Mouse (Mus musculus) lung, embryonic 15.5 days (tissue): Measurements from ENCODE around the gene Kat5. TPM values are rescaled to one million over a fixed set of nuclear protein-coding genes. Genes with fewer than 3 reads are reported as not detected.

Experiments
- ATAC-seq: fragments of 200-750 bp; cut with Nextera tagmentation; 2 replicates; pipeline ENCODE4 v1.8.0; 2017; ENCODE audit warnings: moderate number of reproducible peaks, borderline replicate concordance; ENCODE audit not compliant: low FRiP score, low TSS enrichment; ENCODE audit errors: extremely low read depth
- H3K27ac ChIP-seq: fragments of 300-500 bp; sonication (generic); 2 replicates; pipeline ENCODE4 v1.5.1; 2015; ENCODE audit warnings: moderate library complexity, mild to moderate bottlenecking, inconsistent platforms
- H3K27me3 ChIP-seq: fragments of 300-500 bp; sonication (generic); 2 replicates; pipeline ENCODE4 v1.6.1; 2015; ENCODE audit warnings: inconsistent platforms
- H3K36me3 ChIP-seq: fragments of 300-500 bp; sonication (generic); 2 replicates; pipeline ENCODE4 v1.6.1; 2015; ENCODE audit warnings: inconsistent platforms
- H3K4me1 ChIP-seq: fragments of 300-500 bp; sonication (generic); 2 replicates; pipeline ENCODE4 v1.6.1; 2015; ENCODE audit warnings: inconsistent platforms
- H3K4me2 ChIP-seq: fragments of 300-500 bp; sonication (generic); 2 replicates; pipeline ENCODE4 v1.6.1; 2015; ENCODE audit warnings: inconsistent platforms, mild to moderate bottlenecking, moderate library complexity
- H3K4me3 ChIP-seq: fragments of 300-500 bp; sonication (generic); 2 replicates; pipeline ENCODE4 v1.5.1; 2015; ENCODE audit warnings: mild to moderate bottlenecking, inconsistent platforms
- H3K9ac ChIP-seq: fragments of 300-500 bp; sonication (generic); 2 replicates; pipeline ENCODE4 v1.6.1; 2015; ENCODE audit warnings: inconsistent platforms
- H3K9me3 ChIP-seq: fragments of 300-500 bp; sonication (generic); 2 replicates; pipeline ENCODE4 v1.6.1; 2016; ENCODE audit warnings: inconsistent platforms
- WGBS: fragments of 180-500 bp; shearing (Covaris S2); methylation state at CpG from one replicate; pipeline ENCODE4 v1.1.7; 2015; 5-methylcytosine and 5-hydroxymethylcytosine counted together
- polyA plus RNA-seq: library from polyadenylated mRNA; unstranded; fragments of >200 nt; fragmentation: Nextera tagmentation; extraction: Ambion mirVana; gene quantifications from 2 replicates; pipeline ENCODE4 v1.2.1, GENCODE M21; 2015

Gene Kat5
- polyA plus RNA-seq, 1 experiment from 2014 or later, result 51.9 TPM

DNA sequence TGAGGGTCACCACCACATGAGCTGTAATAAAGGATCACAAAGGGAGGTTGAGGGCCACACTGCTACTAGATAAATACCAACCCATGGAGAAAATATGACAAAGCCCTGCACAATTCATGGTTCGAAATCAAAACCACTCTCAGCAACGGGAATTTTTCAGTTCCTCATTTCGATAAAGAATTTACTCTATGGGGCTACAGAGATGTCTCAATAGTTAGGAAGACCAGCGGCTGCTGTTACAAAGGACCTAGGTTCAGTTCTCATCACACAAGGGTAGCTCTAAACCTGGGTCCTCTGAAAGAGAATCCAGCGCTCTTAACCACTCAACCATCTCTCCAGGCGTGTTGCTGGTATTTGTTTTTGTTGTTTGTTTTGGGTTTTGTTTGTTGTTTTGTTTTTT lies 18.1 kb downstream of the Kat5 start:
- Histone ChIP-seq H3K36me3 (no peaks in the 10 kb centered on the region), H3K9me3 (no peaks in the 10 kb centered on the region), H3K27me3 (no peaks in the 10 kb centered on the region), H3K4me1 (no peaks in the 10 kb centered on the region), H3K4me2 (no peak overlapping the region), H3K27ac (no peak overlapping the region), H3K9ac (no peak overlapping the region), H3K4me3 (no peak overlapping the region)
- WGBS, result 85% methylated on average over 6 of the region's 6 CpGs
- ATAC-seq, result no peak

DNA sequence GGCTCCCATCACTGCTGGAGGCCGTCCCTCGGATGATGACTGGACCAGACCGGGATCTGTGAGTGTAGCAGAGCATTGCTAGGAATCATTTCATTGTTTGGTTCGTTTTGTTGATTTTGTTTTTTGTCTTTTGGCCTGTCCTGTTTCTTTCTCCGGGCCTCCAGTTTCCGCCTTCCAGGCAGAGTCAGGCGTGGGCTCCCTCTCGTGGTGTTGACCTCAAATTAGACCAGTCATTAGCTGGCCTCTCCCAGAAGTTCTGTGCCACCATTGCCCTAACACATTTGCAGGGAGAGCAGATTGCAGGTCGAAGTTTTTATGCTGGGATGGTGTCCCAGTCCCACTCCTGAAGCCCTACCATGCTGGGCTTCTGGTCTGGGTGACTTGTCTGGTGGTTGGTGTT lies 20.9 kb downstream of the Kat5 start:
- Histone ChIP-seq H3K9ac (no peak overlapping the region), H3K4me1 (no peaks in the 10 kb centered on the region), H3K27ac (no peak overlapping the region), H3K4me2 (no peak overlapping the region), H3K4me3 (no peak overlapping the region), H3K27me3 (no peaks in the 10 kb centered on the region), H3K9me3 (no peaks in the 10 kb centered on the region), H3K36me3 (no peaks in the 10 kb centered on the region)
- 68% methylated on average over 9 of the region's 9 CpGs for WGBS
- no peak for ATAC-seq

DNA sequence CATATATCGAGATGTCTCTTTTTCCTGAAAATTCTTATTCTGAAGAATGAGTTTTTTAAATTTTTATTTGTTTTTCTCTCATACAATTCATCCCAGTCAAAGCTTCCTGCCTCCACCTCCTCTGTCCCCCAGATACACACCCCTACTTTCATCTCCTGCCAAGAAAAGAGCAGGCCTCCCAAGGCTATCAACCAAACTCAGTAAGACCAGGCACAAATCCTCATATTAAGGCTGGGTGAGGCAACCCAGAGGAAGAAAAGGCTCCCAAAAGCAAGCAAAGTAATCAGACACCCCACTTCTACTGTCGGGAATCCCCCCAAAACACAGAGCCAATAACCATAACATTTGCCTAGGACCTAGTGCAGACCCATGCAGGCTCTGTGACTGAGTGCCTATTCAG lies 28.0 kb downstream of the Kat5 start:
- H3K27ac ChIP-seq, result no peak overlapping the region
- H3K36me3 ChIP-seq, result no peaks in the 10 kb centered on the region
- no peaks in the 10 kb centered on the region for H3K9me3 ChIP-seq
- H3K4me2 ChIP-seq, result no peak overlapping the region
- no peak overlapping the region for H3K4me3 ChIP-seq
- ATAC-seq, result no peak
- WGBS, result 65% methylated on average over 2 of the region's 2 CpGs
- no peaks in the 10 kb centered on the region for H3K27me3 ChIP-seq
- no peaks in the 10 kb centered on the region for H3K4me1 ChIP-seq
- no peak overlapping the region for H3K9ac ChIP-seq

DNA sequence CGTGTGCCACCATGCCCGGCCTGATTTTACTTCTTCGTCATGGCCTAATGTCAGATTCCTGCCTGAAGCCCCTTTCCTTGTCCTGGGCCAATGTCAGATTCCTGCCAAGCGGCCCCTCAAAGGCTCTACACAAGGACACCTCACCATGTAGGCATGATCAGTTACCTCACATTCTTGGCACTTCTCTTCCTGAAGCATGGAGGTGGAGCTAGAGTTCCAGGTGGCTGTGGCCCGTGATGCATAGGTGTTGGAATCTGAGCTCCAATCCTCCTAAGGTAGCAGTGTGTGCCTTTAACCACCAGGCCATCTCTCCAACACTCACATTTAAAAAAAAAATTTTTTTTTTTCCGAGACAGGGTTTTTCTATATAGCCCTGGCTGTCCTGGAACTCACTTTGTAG lies 29.3 kb downstream of the Kat5 start:
- Histone ChIP-seq H3K27me3 (no peaks in the 10 kb centered on the region), H3K27ac (no peak overlapping the region), H3K9me3 (no peaks in the 10 kb centered on the region), H3K36me3 (no peaks in the 10 kb centered on the region), H3K4me3 (no peak overlapping the region), H3K4me1 (no peaks in the 10 kb centered on the region), H3K4me2 (no peak overlapping the region), H3K9ac (no peak overlapping the region)
- no peak for ATAC-seq
- WGBS, result 74% methylated on average over 6 of the region's 6 CpGs

- no peak overlapping the region for H3K9ac ChIP-seq
- WGBS, result 62% methylated on average over 4 of the region's 4 CpGs
- no peak overlapping the region for H3K27ac ChIP-seq
- no peaks in the 10 kb centered on the region for H3K27me3 ChIP-seq
- no peaks in the 10 kb centered on the region for H3K4me1 ChIP-seq
- H3K4me2 ChIP-seq, result no peak overlapping the region
- H3K36me3 ChIP-seq, result no peaks in the 10 kb centered on the region
- H3K9me3 ChIP-seq, result no peaks in the 10 kb centered on the region
- ATAC-seq, result no peak
- no peak overlapping the region for H3K4me3 ChIP-seq
Observed at GRCm38 (mm10) chr19:5579971-5580370, 30.1 kb downstream of the Kat5 start.

- H3K9me3 ChIP-seq, result no peaks in the 10 kb centered on the region
- H3K4me3 ChIP-seq, result no peak overlapping the region
- WGBS, result 90% methylated on average over 1 of the region's 1 CpGs
- no peak for ATAC-seq
- H3K4me1 ChIP-seq, result no peaks in the 10 kb centered on the region
- H3K27ac ChIP-seq, result no peak overlapping the region
- no peak overlapping the region for H3K4me2 ChIP-seq
- peaks cover 2% of the 10 kb centered on the region; the same call in 1 of the 2 replicates for H3K36me3 ChIP-seq
- H3K27me3 ChIP-seq, result no peaks in the 10 kb centered on the region
- H3K9ac ChIP-seq, result no peak overlapping the region
Observed at GRCm38 (mm10) chr19:5575336-5575735, 34.7 kb downstream of the Kat5 start.

DNA sequence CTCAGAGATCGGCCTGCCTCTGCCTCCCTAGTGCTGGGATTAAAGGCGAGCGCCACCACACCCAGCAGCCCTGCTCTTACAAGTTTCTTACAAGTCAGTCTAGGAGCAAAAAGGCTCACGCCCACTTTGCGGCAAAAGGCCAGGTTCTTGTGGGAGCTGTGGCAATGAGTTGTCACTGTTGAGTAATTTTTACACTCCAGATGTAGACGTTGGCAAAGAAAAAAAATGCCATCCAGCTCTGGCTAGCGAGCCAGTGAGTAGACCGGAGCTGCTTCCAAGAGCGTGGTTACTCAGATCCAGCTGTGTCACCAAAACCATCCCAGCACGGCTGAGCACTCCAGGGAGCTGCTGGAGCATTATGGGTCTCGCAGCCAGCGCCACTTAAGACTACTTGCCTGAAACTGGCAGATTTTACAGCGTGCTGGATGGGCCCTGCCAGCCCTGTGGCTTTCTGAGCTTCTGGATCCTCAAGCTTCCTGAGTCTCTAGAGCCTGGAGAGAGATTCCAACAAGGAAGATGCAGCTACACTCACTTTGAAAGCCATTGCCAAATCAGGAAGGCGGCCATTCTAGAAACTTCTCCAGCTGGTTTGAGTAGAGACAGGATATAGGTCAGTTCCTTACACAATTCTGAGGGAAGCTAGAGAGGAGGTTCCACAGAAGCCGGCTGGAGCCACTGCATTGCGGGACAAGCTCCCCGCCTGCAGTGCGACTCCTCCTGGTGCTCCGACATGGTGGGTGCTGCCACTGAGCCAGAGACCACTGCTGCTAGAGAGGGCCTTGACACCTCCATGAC lies 37.5 kb downstream of the Kat5 start:
- H3K4me2 ChIP-seq, result no peak overlapping the region
- no peaks in the 10 kb centered on the region for H3K9me3 ChIP-seq
- H3K36me3 ChIP-seq, result peaks cover 2% of the 10 kb centered on the region; the same call in 1 of the 2 replicates
- no peak overlapping the region for H3K4me3 ChIP-seq
- no peak overlapping the region for H3K27ac ChIP-seq
- peaks cover 12% of the 10 kb centered on the region for H3K4me1 ChIP-seq
- WGBS, result 79% methylated on average over 19 of the region's 19 CpGs
- H3K27me3 ChIP-seq, result no peaks in the 10 kb centered on the region
- H3K9ac ChIP-seq, result no peak overlapping the region
- no peak for ATAC-seq

DNA sequence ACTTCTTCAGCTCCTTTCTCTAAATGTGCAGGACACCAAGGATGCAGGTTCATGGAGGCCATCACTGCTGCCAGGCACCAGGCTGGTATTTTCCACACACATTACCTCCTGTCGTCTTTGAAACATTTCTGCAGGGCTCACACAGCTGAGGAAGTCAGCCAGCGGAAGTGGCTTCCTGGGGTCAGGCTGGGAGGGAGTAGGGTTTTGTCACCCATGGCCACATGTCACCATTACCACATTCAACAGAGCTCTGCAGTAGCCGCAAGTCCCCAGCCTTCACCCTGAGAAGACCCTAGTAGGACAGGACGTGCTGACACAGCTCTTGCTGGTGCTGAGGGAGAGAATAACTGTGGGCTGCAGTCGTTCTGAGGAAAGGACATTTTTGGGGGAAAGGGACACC lies 38.2 kb downstream of the Kat5 start:
- H3K9ac ChIP-seq, result no peak overlapping the region
- H3K4me2 ChIP-seq, result no peak overlapping the region
- no peak overlapping the region for H3K4me3 ChIP-seq
- peaks cover 15% of the 10 kb centered on the region for H3K4me1 ChIP-seq
- H3K9me3 ChIP-seq, result no peaks in the 10 kb centered on the region
- ATAC-seq, result no peak
- 64% methylated on average over 5 of the region's 5 CpGs for WGBS
- peaks cover 2% of the 10 kb centered on the region; the same call in 1 of the 2 replicates for H3K27me3 ChIP-seq
- peaks cover 2% of the 10 kb centered on the region; the same call in 1 of the 2 replicates for H3K36me3 ChIP-seq
- no peak overlapping the region for H3K27ac ChIP-seq

DNA sequence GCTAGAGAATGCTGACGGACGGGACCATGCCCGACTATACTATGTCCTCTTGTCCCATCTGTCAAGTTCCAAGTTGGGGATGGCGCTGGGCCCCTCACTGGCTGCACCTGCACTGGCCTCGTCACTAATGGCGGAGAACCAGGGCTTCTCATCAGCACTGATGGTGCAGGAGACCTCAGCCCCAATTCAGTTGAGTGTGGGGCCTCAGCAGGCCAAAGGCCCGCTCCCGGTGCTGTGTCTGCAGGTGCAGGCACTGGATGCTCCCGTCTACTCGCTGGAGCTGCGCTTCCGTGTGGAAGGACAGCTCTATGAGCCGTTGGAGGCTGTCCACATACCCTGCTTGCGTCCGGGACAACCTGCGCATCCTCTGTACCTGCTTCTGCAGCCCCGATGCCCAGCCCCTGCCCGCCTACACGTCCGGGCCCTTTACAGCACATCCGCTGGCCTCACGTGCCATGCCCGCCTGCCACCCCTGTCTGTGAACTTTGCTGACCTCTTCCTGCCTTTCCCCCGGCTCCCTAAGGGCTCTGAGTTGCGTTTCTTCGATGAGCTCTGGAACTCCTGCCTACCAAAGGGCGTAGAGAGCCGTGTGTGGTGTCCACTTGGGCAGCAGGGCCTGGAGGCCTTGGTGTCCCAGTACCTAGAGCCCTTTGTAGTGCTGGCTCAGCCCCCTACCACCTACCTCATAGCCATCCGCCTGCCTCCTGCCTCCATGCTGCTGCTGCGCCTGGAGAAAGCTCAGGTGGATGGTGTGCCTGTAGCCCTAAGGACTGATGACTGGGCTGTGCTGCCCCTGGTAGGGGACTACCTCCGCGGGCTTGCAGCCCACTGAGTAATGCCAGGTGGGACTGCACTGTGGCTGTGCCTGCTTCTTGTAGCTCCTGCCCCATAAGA lies 39.4 kb downstream of the Kat5 start:
- Histone ChIP-seq H3K9ac (no peak overlapping the region), H3K27me3 (peaks cover 10% of the 10 kb centered on the region; the same call in 1 of the 2 replicates), H3K27ac (no peak overlapping the region), H3K4me3 (no peak overlapping the region), H3K36me3 (peaks cover 2% of the 10 kb centered on the region; the same call in 1 of the 2 replicates), H3K4me2 (no peak overlapping the region), H3K4me1 (peaks cover 21% of the 10 kb centered on the region), H3K9me3 (no peaks in the 10 kb centered on the region)
- 87% methylated on average over 32 of the region's 32 CpGs for WGBS
- ATAC-seq, result no peak

GRCm38 (mm10) chr19:5569521-5569920 lies 40.5 kb downstream of the Kat5 start:
- H3K4me3 ChIP-seq, result no peak overlapping the region; the same call in 1 of the 2 replicates
- H3K9me3 ChIP-seq, result no peaks in the 10 kb centered on the region
- no peak for ATAC-seq
- H3K4me1 ChIP-seq, result peaks cover 21% of the 10 kb centered on the region
- WGBS, result 87% methylated on average over 10 of the region's 10 CpGs
- H3K4me2 ChIP-seq, result no peak overlapping the region
- peaks cover 2% of the 10 kb centered on the region; the same call in 1 of the 2 replicates for H3K36me3 ChIP-seq
- peaks cover 10% of the 10 kb centered on the region; the same call in 1 of the 2 replicates for H3K27me3 ChIP-seq
- no peak overlapping the region for H3K9ac ChIP-seq
- H3K27ac ChIP-seq, result no peak overlapping the region

DNA sequence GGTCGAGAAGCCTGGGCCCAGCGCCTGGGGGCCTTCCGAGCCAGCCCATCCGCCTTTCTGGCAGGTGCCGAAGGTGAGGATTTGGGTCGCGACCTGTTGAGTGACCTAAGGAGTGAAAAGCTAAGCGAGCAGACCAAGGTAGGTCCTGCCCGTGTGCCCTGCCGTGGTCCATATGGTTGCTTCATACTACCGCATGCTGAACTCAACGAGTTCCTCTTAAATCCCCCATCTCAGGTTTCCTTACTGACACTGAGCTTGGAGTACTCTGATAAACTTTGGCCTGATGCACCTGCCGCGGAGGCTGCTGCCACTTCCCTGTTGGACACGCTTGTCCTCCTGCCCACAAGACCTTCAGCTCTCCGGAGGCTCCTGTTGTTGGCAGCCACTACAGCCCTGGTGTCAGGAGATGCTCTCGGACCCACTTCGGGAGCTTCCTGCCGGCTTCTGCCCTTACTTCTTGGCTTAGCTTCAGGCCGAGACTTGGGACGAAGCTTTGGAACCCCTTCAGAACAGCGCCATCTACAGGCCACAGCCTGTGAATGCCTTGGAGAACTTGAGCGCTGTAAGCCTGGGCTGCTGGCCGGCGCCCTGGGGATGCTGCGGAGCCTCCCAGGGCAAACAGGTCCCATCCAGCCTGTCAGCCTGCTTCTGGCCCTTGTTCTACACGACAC lies 41.4 kb downstream of the Kat5 start:
- H3K36me3 ChIP-seq, result peaks cover 2% of the 10 kb centered on the region; the same call in 1 of the 2 replicates
- no peaks in the 10 kb centered on the region for H3K9me3 ChIP-seq
- peak overlapping the region; percentile 81 for H3K4me3 ChIP-seq
- ATAC-seq, result no peak
- 8% methylated on average over 27 of the region's 27 CpGs for WGBS
- peaks cover 21% of the 10 kb centered on the region for H3K4me1 ChIP-seq
- H3K27ac ChIP-seq, result peak overlapping the region; percentile 93
- H3K4me2 ChIP-seq, result peak overlapping the region; percentile 94
- peaks cover 10% of the 10 kb centered on the region; the same call in 1 of the 2 replicates for H3K27me3 ChIP-seq
- peak overlapping the region; percentile 63 for H3K9ac ChIP-seq
